Comparison of ENCODE assay signal across 8 mouse cellular contexts in the genomic region with DNA sequence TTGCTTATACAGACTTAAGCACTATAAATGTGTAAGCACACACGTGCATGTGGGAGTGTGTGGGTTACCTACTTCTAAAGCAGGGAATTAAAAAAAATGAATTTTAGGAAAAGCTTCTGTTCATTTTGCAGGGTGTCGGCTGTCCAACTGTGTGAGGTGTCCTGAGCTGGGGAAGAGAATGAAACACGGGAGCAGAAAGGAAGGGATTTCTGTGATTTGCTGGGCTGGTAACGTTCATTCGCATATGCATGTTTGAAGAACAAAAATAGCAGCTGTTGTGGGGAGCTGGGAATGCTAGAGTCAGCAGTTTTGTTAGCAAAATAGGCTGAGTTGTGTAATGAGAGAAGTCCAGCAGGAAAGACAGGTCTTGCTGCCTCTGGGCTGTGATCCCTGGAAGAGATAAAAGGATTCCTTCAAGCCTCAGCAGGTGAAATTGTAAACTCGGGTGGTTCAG.
A peak's percentile ranks its signal among the peaks of the same experiment; 100 is the strongest.
DNase-seq lines count a peak whose midpoint lies in the region; ATAC-seq and TF ChIP-seq lines count a peak whose summit lies in the region.

No protein-coding gene starts in this region.

- H3K27me3 ChIP-seq in intestine, postnatal 0 days (replicated peaks; ENCODE audit: control insufficient read depth, insufficient read depth, low read length) = no peaks in the 10 kb centered on the region

- H3K4me2 ChIP-seq in intestine, postnatal 0 days (replicated peaks; ENCODE audit: low read depth) = peak overlapping the region; percentile 21; the same call in 1 of the 2 replicates

- TF ChIP-seq CTCF in brain, embryonic 14.5 days (IDR thresholded peaks at IDR 0.05; ENCODE audit: borderline replicate concordance, extremely low read depth, insufficient read depth, insufficient read length) = no peak
- TF ChIP-seq CTCF in intestine, postnatal 0 days (IDR thresholded peaks at IDR 0.05; ENCODE audit: low read depth) = no peak

- no peak overlapping the region for H3K9ac ChIP-seq in intestine, postnatal 0 days (ENCODE audit: low read depth, low read length)

- DNase-seq in left cerebral cortex, adult 11 months (ENCODE audit: low spot score) = peak; percentile 28
- no peak for DNase-seq in left cerebral cortex, postnatal 10 days (ENCODE audit: extremely low spot score in 1 of 2, low spot score in 2 of 2)
- peak; percentile 59 for DNase-seq in brain, embryonic 14.5 days (ENCODE audit: low read depth)
- peak; percentile 42 for DNase-seq in lung, postnatal 36 days
- DNase-seq in spleen, postnatal 36 days (ENCODE audit: low spot score in 2 of 2) = no peak
- no peak for DNase-seq in cerebellum, postnatal 36 days
- DNase-seq in layer of hippocampus, adult 8-10 months (ENCODE audit: low spot score in 2 of 2) = no peak

- 19% methylated on average over 6 of the region's 6 CpGs for WGBS in intestine, postnatal 0 days

- no peaks in the 10 kb centered on the region for H3K36me3 ChIP-seq in intestine, postnatal 0 days (ENCODE audit: control insufficient read depth, insufficient read depth)

- intact Hi-C loops in left cerebral cortex, postnatal 10 days (cut with DNase I) = no loop called here

- ATAC-seq in intestine, postnatal 0 days = peak; percentile 75

- H3K27ac ChIP-seq in intestine, postnatal 0 days (ENCODE audit: low read depth, low read length) = peak overlapping the region; percentile 70

- H3K4me1 ChIP-seq in intestine, postnatal 0 days (replicated peaks; ENCODE audit: control insufficient read depth, insufficient read depth, low read length) = no peaks in the 10 kb centered on the region

- no peaks in the 10 kb centered on the region for H3K9me3 ChIP-seq in intestine, postnatal 0 days (ENCODE audit: control insufficient read depth)

- TF ChIP-seq POLR2A in brain, embryonic 14.5 days (IDR thresholded peaks at IDR 0.05; ENCODE audit: borderline replicate concordance, extremely low read depth, insufficient read depth, insufficient read length, poor library complexity, severe bottlenecking) = no peak

- no peak overlapping the region for H3K4me3 ChIP-seq in intestine, postnatal 0 days (ENCODE audit: low read depth, low read length)

Comparison
In these comparisons a context has a peak if more than half of its experiments do, and no peak if none do; other contexts are left out.
1. DNase-seq: peak in left cerebral cortex, adult 11 months (single experiment), brain, embryonic 14.5 days (single experiment) and lung, postnatal 36 days (single experiment); none in left cerebral cortex, postnatal 10 days (0 of 2), spleen, postnatal 36 days (0 of 2), cerebellum, postnatal 36 days (0 of 2) and layer of hippocampus, adult 8-10 months (0 of 2).